Mouse (Mus musculus) ES-E14 (cell line): ENCODE measurements at regions not wholly inside any gene's neighbourhood (a gene's known extent, or its start where the extent isn't known, plus 50 kb on each side); places are given as distances from the start of the nearest gene placed in this dataset.

Source experiments
- DNase-seq: peaks from one replicate; pipeline ENCODE4 v3.0.0-alpha.2; 2013; ENCODE audit warnings: low read depth, low spot score
- H3K27ac ChIP-seq: 2 replicates; pipeline ENCODE4 v1.5.1; 2012; ENCODE audit warnings: low read depth, mild to moderate bottlenecking, low read length, moderate library complexity, mixed read lengths; ENCODE audit not compliant: poor library complexity, insufficient read depth, severe bottlenecking
- H3K36me3 ChIP-seq: 2 replicates; pipeline ENCODE4 v1.6.1; 2012; ENCODE audit warnings: mild to moderate bottlenecking, low read length, moderate library complexity, mixed read lengths; ENCODE audit not compliant: control insufficient read depth, poor library complexity, insufficient read depth, severe bottlenecking
- H3K4me1 ChIP-seq, 2 experiments: fragments of 150-350 bp in 1 of 2; sonication (generic) in 1 of 2; 2 replicates each; pipeline ENCODE4 v1.6.1; 2012; ENCODE audit warnings: low read length in 2 of 2, mild to moderate bottlenecking in 1 of 2, mixed read lengths in 1 of 2; ENCODE audit not compliant: control insufficient read depth in 2 of 2, insufficient read depth in 2 of 2, poor library complexity in 1 of 2
- H3K4me3 ChIP-seq, 2 experiments: fragments of 150-350 bp in 1 of 2; sonication (generic) in 1 of 2; 2 replicates each; pipeline ENCODE4 v1.5.1; 2012; ENCODE audit warnings: low read length in 2 of 2, low read depth in 1 of 2, mild to moderate bottlenecking in 1 of 2, mixed read lengths in 1 of 2; ENCODE audit not compliant: insufficient read depth in 1 of 2, poor library complexity in 1 of 2, severe bottlenecking in 1 of 2
- H3K9ac ChIP-seq: 2 replicates; pipeline ENCODE4 v1.6.1; 2012; ENCODE audit warnings: low read depth, mild to moderate bottlenecking, low read length, mixed read lengths; ENCODE audit not compliant: poor library complexity, insufficient read depth, severe bottlenecking
- H3K9me3 ChIP-seq: fragments of 150-350 bp; sonication (generic); 2 replicates; pipeline ENCODE4 v1.6.1; 2012; ENCODE audit warnings: low read depth, mild to moderate bottlenecking, low read length; ENCODE audit not compliant: control insufficient read depth, insufficient read depth
- CHD2 ChIP-seq: IDR thresholded peaks from 2 replicates; pipeline ENCODE4 v1.6.1; 2014; ENCODE audit warnings: mild to moderate bottlenecking, low read depth, low read length, inconsistent platforms
- HCFC1 ChIP-seq: IDR thresholded peaks from 2 replicates; pipeline ENCODE4 v1.6.1; 2012; ENCODE audit warnings: low read length, inconsistent platforms, borderline replicate concordance; ENCODE audit not compliant: insufficient read depth
- MAFK ChIP-seq: IDR thresholded peaks from 2 replicates; pipeline ENCODE4 v1.6.1; 2014; ENCODE audit warnings: mild to moderate bottlenecking, low read depth, low read length, inconsistent platforms; ENCODE audit not compliant: insufficient read depth
- ZC3H11A ChIP-seq: IDR thresholded peaks from 2 replicates; pipeline ENCODE4 v1.6.1; 2012; ENCODE audit warnings: low read depth, mild to moderate bottlenecking, inconsistent platforms, low read length, borderline replicate concordance
- ZNF384 ChIP-seq: IDR thresholded peaks from 2 replicates; pipeline ENCODE4 v1.6.1; 2012; ENCODE audit warnings: low read depth, low read length, inconsistent platforms
- in situ Hi-C, 2 experiments: fragments of 600-800 bp; cut with MboI; formaldehyde crosslinking; loops; one replicate each; pipeline ENCODE4 v1.15.1; 2025; ENCODE audit warnings: low sequenced_read_pairs in 2 of 2, inconsistent platforms in 1 of 2; ENCODE audit not compliant: unreplicated experiment in 2 of 2

DNA sequence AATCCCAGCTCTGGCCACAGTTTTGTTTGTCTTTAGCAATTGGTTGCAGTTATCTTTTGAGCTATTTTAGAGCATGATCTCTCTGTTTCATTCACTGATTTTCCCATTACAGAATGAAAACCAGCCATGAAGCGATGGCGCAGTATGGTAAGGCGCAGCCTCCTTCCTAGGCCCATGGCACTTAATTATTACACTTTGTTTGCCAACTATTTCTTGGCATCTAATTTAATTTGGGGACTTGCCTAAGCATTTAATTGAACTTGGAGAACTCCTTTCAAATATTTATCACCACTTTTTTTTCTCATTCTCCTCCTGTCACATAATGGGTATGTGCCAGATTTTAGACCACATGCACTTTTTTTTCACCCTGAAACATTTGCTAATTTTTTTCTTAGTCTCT, 588.0 kb upstream of the Cypt12 start:
- Histone ChIP-seq H3K9ac (no peak overlapping the region), H3K9me3 (no peaks in the 10 kb centered on the region; the same call in none of the 2 replicates), H3K27ac (no peak overlapping the region), H3K36me3 (no peaks in the 10 kb centered on the region), H3K4me1 (no peaks in the 10 kb centered on the region), H3K4me3 (no peak overlapping the region)
- DNase-seq, result no peak
- in situ Hi-C loops, result no loop called here
- TF ChIP-seq HCFC1 (no peak), ZC3H11A (no peak), MAFK (no peak), ZNF384 (no peak), CHD2 (no peak)
